Mouse (Mus musculus): ENCODE data around the gene Scamp1.
"Not testable (repeated sequence)": the region's sequence is repeated elsewhere in the genome, so short reads cannot be mapped to it uniquely, and the experiment has no call there.

The Scamp1 gene

DNA sequence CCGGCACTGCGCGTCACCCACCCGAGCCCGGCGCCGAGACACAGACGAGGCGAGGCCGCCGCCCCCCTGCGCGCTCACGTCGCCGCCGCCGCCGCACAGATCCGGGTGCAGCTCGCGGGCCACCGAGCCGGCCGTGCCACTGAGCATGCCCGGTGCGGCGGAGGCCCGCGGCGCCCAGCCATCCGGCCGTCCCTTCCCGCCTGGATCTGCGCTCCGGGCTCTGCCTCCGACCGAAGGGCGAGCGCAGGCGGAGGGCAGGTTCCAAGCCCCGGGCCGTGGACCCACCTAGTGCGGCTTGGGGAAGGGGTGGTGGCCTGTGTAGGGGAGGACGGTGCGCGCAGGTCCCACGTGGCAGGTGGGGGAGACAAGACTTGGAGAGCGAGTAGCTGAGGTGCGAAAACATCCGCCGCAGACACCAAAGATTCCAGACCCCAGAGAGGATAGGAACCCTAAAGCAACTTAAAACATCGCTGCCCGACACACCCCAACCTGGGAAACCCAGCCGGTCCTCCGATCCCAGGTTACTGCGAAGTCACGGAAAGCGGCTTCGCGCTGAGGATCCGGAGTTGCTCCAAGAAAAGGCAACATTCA, at the start of gene Scamp1:
TSS of gene Scamp1 (minus strand) at position 577 of the 591 bp plus-strand sequence.
- DNase-seq, result peak; percentile 95

DNA sequence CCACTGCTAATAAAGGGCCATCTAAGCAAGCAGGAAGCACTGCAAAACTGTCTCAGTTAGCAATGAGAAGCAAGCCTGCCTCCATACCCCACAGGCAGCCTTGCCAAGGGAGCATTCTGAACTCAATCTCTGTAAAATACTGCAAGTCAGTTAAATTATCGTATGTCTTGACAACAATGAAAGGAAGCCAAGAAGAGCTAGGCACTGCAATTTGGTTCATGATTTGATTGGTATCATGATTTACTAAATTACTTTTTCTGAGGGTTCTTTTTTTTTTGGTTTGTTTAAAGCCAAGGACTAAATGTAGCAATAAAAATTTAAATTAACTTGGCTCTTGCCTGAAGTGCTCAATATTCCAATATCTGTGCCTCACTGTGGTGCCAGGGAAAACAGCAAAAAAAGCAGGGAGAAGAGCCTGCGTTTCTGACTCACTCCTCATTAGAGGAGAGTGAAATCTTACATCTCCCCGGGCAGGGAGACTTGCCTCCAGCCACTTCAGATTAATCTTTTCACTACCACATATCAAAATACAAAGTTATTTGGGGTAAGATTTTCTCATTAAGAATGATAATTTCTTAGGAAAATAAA, 44.8 kb upstream of the Scamp1 start:
- no peak for DNase-seq

DNA sequence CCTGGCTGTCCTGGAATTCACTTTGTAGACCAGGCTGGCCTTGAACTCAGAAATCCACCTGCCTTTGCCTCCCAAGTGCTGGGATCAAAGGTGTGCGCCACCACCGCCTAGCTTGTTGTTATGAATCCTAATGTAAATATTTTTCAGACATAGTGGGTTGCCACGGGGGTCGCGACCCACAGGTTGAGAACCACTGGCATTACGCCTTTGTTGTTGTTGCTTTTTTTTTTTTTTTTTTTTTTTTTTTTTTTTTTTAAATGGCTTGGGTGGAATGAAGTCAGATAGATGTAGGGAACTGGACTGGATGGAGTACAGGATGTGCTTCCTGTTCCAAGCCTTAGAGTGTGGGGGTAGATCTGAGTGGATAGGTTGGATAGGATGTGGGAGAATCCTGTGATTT, 43.3 kb upstream of the Scamp1 start:
- not testable (repeated sequence) for DNase-seq

DNA sequence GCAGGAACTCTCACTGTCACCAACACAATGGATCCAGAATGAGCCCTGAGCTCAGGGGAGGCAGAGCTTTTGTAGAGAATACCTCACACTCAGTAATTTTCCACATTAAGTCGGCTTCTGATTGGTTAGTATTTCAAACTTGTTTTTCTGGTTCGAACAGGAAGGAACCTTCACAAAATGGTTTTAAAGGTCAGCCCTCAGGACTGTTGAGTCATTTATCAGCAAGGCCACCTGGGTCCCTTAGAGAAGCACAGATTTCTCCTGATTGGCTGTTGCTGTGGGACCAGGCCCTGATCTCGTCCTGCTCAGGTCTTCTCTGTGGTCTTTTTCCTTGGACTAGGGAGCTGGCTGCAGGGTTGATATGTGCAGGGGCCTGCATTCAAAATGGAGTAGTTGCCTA, 42.4 kb upstream of the Scamp1 start:
- peak; percentile 29 for DNase-seq

DNA sequence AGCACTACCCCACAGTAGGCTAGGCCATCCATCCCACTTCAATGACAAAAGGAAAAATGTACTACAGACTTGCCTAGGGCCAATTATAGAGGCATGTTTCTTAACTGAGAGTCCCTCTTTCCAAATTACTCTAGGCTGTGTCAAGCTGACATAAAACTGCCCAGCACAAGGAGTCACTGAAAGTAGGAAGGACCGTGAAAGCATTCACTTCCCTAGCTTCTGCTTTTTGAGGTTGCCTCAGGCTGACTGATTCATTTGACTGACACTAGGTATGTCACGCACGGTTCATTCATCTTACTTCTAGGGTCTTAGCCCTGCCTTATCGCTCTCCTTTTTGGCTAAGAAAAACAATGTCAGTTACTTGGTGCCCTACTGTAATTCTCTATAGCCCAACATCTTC, 36.8 kb upstream of the Scamp1 start:
- DNase-seq, result no peak

DNA sequence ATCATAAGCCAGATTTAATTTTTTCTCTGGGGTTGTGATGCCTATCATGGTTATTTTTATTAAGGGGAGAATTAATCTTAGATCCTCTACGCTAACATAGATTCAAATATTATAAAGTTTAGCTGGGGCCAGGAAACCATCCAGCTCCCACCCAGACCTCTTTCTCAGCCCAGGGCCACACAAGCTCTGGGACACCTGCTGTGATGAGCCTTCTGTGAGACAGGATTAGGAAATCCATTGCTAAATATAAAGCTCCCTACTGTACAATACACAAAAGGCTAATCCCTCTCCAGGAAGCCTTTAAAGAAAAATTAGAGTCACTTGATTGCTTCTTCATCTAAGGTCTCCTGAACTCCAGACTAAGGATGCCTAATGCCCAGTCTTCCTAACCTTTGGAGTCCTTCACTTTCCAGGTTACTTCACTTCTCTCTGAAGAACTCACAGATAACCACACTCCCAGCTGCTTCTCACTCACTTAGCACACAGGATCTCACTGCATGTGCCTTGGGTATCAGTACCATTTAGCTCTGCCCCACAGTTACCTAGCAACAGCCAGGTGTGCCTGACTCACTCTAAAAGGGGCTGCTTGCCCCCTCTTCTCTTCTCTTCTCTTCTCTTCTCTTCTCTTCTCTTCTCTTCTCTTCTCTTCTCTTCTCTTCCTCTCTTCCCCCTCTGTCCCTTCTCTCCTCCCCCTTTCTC, 35.6 kb upstream of the Scamp1 start:
- no peak for DNase-seq

DNA sequence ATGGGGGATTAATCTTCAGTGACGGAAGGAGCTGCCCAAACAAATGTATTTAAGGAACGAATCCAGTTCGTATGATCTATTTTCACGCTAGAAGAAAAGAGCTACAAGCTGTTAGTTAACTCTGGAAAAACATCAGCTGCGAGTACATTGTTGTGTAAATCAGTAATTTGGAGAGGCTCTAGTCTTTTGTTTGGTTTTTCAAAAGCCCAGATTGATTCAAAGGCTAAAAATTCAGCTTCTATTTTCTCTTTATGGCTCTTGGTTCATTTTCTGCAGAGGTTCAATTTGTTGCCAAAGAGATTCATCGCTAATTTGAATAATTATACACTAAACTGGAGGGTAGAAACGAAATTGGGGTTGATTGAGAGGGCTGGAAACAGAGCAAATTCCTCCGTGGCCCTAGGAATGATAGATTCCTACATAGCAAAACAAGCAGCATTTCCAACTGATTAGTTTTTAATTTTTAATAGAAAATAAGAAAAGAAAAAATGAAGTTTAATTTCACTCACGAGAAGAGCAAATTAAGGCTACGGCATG, 31.4 kb upstream of the Scamp1 start:
- DNase-seq, result no peak

DNA sequence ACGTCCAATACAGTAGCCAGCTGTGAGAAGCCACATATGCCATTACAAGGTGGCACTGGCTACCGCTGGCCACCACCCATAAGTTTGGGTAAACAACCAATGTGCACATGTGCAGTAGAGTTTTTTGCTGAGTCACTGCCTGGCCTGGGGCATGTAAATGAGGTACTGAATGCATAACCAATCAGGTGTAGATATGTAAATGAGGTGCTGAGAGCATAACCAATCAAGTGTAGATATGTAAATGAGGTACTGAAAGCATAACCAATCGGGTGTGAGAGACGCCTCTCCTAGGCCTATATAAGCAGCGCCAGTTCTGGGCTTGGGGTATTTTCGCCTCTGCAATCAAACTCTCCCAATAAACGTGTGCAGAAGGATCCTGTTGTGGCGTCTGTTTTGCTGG, 27.2 kb upstream of the Scamp1 start:
- not testable (repeated sequence) for DNase-seq

DNA sequence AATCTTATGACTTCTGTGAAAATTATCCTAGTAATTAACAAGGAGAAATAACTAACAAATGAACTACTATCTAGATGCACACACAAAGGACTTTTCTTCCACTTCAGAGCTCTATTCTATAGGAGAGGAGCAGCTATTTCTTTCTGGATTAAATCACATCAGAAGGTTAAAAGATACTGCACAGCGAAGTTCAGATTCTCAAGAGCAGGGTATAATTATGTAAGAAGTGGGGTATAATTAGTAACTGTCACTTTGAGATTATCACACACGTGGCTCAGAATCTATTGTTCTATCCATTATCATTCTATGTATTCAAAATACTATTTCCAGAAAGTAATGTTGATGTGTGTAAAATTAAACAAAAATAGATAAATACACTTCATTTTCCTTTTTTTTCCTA, 22.6 kb upstream of the Scamp1 start:
- DNase-seq, result no peak

DNA sequence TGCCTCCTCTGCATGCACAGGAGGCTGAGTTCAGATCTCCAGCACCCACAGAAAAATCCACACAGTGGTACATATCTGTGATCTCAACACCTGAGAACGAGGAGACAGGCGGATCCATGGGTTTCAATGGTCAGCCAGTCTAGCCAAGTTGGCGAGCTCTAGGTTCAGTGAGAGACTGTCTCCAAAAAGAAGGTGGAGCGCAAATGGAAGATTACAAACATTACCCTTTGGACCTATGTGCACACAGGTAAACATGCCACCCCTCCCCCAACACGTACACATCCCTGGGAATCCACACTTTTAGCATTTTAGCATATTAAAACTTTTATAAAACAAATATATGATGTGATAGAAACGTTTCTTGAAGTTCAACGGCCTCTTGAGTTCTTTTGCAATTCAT, 21.9 kb upstream of the Scamp1 start:
- DNase-seq, result no peak

DNA sequence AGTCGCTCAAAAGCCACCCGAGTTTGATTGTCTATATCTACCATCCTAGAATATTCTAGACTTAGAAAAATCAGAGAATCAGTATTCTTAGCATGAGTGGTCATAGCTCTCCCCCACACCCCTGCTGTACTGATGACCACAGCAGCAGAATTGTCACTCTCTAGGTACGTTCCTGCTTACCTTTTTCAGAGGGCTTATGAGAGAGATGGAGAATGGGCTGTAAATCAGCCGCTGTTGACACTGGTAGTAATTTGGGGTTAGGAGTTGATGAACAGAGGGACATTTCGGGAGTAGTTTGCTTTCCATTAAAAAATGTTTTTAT, 21.3 kb upstream of the Scamp1 start:
- DNase-seq, result no peak

DNA sequence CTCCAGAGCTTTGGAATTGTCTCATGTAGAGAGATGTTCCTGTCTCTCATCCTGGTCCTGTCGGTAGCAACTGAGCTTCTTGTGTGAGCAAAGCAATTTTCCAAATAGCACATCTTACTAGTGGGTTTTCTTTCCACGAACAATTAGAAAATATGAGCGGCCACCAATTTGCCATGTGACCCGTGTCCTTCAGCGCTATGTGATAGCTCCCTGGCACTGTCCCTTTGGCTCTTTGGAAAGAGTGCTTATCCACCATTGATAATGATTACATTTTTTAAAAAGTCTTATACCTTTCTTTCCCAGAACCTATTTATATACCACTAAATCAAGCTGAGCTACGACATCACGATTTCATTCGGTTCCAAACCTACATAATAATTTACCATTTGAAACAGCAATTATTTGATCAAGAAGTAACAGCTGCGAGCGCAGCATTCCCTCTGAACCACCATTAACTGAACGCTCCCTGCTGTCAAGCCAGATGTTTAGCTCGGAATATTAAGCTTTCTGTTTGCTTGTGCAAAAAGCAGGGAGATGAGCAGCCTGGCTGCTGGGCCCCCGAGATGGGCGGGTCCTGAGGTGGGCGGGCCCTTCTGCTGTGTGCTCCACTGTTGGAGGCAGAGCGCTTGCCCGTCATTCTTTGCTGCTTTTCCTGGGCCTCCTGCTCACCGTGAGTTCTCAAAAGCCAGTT, 20.8 kb upstream of the Scamp1 start:
- peak; percentile 39 for DNase-seq

DNA sequence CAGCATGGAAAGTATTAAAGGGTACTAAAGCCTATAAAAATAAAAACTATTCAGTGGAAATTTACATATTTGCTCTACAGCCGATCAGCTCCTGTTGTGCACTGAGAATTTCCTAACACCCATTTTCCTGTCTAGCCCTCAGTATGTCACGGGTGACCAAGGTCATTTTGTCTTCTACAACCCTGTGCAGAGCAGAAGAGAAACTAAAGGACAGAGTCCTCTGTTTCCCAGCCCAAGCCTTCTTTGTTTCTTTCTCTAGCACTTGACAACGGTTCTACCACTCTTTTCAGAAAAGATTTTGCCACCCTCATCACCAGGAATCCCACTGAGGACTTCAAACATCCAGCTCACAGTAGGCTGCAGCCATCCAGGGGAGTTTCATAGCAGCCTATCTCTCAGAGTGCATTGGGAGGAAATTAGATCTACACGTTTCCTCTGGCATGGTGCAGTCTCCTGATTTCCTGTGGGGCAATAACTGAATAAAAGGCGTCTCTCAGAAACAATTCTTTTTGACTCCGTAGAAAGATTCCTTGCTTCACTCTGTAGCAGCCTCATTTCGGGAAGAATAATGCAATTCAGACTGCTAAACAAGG, 15.4 kb upstream of the Scamp1 start:
- no peak for DNase-seq

DNA sequence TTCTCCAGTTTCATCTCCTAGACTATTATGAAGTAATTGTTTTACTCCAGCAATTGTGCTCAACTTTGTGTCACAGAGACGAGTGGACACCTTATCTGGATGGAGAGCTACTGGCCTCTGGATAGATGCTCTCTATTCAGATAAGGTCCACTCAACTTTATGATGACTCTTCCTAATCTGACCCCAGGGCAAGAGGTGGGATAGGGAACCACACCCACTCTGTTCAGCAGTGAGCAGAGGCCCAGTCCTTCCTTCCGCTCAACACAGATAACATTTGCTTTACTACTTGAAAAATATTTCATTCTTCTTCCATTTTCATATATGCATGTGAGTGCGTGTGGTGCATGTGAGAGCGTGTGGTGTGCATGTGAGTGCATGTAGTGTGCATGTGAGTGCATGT, 14.6 kb upstream of the Scamp1 start:
- DNase-seq, result no peak

DNA sequence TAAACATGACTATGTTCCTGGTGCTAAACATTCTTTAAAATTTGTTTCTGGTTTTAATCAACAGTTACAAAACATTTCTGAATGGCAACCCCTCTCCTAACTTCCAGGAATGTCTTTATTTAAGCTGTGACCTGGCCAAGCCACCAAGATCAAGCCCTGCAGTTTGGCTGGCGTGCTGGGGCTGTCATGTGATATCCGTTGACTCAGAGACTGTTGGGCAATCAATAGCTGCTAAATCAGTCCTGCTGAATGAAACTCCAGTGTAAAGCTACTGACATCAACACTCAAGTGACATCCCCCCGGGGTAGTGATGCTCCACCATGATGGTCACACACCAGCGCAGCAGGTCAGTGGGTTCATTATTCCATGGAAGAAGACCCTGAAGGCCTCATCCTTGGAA, 12.7 kb upstream of the Scamp1 start:
- DNase-seq, result no peak

DNA sequence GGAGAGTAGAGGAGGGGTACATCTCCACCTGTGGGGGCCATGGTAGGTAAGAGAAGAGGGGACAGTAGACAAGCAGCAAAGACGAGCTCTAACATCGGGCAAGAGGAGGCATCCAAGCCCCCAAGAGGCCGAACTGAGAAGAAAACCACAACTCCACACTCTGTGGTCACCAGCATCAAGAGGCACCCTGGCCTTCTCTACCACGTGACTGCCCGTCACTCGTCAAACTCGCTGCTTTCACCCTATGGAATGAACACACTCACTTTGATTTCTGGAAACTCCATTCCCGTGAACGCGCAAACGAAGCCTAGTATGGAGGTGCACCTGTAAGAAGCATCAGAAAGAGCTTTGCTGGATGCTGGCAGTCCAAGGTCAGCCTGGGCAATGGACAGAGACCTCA, 10.7 kb upstream of the Scamp1 start:
- no peak for DNase-seq

DNA sequence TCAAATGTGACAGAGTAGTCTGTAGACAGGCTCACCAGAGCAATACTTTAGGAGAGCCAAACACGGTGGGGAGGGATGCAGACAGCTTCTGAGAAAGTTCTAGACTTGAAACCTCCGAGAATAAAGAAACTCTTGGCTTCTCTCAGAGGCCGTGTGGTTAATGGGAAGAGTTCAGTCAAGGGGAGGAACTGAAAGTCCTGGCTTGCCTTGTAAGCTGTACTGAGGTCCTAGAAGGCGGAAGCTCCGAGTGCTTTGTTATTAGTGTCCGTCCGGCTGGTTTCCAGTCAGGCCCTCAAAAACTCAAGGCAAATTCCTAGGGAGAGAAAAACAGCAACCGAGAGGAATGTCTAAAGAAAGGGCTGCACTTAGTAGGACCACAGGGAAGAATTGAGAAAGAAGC, 10.3 kb upstream of the Scamp1 start:
- DNase-seq, result no peak

DNA sequence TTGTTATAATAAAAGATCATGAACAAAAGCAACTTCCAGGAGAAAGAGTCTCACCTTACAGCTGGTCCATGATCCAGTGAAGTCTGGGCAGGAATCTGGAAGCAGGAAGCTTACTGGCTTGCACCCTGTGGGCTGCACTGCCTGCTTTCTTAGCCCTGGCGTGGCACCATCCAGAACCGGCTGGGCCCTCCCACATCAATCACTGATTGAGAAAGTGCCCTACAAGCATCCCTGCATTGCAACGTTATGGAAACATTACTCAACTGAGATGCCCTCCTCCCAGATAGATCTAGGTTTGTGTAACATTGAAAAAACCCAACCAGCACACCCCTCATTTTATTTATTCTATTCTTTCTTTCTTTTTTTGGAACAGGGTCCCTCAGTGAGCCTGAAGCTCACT, 9.2 kb upstream of the Scamp1 start:
- no peak for DNase-seq

DNA sequence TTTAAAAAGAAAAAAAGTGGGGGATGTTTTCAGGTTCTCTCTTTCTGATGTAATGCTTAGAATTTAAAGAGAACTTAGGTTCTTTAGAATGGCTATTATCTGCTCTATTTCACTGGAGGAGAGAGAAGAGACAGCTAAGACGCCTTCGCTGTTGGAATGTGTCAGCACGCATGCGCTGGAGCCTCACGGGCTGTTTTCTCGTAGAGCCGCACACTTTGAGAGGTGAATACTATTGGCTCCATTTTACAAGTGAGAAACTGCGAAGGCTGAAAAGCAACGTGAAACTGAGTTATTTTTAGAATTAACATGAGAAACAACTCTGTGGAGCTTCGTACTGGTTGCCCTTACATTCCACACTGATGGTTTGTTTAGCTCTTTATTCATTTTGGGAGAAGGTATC, 8.3 kb upstream of the Scamp1 start:
- DNase-seq, result no peak

DNA sequence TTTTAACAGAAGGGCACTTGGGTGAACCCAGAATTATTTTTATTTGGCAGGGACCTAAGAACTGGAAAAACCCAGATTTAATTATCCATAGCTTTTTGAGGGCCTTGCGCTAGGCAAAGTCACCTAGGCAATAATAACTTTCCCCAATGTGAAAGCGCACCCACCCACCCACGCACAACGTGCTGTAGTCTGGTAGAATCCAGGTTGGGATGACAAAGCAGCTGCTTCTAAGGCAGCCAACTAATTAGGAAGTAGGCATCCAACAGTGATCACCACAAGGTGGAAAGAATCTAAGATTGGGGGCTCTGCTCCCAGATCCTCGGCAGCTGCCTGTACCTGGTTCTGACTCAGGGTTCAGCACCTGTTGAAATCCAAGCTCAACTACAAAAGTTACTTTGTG, 538 bp upstream of the Scamp1 start:
- DNase-seq, result no peak

DNA sequence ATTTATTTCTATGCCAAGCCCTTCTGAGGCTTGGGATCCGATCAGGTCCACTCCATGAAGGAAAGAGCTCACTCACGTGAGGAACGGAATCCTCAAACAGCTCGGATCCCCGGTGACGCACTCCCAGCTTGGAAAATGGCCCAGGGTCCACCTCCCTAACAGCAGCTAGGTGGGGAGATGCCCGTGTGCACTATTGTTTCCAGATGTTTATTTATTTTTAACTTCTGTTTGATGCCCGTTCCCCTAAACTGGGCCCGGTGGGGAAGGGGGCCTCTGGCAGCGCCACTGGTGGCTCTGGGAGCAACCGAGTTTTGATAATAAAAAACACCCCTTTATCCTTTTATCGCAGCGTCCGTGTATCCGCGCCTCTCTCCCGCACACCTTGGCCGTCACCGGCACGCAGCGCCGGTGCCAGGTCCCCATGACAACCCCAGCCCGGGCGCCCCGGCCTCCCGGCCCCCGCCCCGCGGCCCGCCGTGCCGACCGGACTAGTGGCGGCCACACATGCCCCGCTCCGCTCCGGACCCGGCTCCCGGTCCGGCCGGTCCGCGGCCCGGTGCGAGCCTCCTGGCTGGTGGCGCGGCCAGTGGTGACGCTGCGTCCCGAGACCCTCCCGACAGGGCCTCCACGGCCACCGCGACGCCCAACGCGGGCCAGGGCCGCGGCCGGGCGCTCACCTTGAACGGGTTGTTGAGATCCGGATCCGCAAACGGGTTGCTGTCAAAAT, 951 bp downstream of the Scamp1 start:
- peak; percentile 57 for DNase-seq

DNA sequence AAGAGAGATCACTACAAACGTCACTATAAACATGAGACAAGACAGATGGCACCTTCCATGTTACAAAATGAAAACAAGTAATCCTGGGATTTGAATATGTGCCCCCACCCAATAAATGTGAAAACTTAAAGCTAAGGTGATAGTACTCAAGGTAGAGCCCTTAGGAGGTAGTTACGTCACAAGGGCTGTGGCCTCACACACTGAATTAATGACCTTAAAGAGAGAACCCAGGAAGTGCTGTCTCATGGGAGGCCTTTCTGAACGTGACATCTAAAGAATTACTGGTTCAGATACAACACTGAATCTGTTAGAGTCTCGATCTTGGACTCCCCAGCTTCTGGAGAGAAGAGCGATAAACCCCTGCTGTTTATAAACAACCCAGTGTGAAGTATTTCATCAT, 6.2 kb downstream of the Scamp1 start:
- DNase-seq, result no peak

DNA sequence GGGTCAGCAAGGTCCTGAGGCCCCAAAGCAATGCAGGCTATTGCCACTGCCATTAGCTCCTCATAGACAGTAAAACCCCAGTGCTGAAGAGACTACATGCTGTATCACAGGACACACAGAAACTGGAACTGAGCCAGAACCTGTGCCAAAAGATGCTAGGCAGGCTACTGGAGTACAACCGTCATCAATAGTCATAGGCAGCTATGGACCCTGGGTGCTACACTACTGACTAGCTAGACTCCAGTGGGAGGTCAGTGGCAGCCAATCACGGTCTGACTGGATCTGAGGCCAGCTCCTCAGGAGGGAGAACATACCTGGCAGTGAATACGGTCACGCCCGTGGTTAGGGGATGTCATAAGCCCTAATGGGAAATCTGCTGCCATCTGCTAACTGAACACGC, 14.4 kb downstream of the Scamp1 start:
- no peak for DNase-seq

All from kidney, postnatal 14 days (tissue).